Mouse (Mus musculus): ENCODE measurements around the gene Hist2h2aa2. TPM values are rescaled to one million over a fixed set of nuclear protein-coding genes. Genes with fewer than 3 reads are reported as not detected.
"Not testable (repeated sequence)": the region's sequence is repeated elsewhere in the genome, so short reads cannot be mapped to it uniquely, and the experiment has no call there.

Hist2h2aa2 gene
- total RNA-seq, 1 experiment from 2014 or later: 750 TPM

- peak; percentile 89 for DNase-seq
These were observed 22.3 kb upstream of the Hist2h2aa2 start for GRCm38 (mm10) chr3:96262216-96262875.

- no peak for DNase-seq
These were observed 21.5 kb upstream of the Hist2h2aa2 start for GRCm38 (mm10) chr3:96261623-96262022.

GRCm38 (mm10) chr3:96260220-96260619 lies 20.1 kb upstream of the Hist2h2aa2 start:
- no peak for DNase-seq

DNA sequence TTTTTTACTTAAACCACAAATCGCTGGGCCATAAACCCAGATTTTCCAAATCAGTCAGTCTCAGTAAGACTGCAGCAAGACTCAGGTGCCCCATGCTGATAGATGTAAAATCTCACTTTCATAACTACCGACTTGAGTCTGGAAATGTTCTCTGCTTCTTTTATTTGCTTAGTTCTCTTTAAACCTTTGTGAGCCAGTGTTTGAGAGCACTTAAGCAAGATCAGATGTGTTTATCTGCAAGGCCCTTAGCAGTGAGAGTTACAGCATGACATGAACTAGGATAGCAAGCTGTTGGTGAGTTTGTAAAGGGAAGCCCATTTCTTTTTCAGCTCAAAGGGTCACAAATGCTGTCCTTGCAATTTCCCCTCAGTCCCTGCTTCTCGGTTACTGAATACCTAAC lies 17.1 kb upstream of the Hist2h2aa2 start:
- DNase-seq: no peak

DNA sequence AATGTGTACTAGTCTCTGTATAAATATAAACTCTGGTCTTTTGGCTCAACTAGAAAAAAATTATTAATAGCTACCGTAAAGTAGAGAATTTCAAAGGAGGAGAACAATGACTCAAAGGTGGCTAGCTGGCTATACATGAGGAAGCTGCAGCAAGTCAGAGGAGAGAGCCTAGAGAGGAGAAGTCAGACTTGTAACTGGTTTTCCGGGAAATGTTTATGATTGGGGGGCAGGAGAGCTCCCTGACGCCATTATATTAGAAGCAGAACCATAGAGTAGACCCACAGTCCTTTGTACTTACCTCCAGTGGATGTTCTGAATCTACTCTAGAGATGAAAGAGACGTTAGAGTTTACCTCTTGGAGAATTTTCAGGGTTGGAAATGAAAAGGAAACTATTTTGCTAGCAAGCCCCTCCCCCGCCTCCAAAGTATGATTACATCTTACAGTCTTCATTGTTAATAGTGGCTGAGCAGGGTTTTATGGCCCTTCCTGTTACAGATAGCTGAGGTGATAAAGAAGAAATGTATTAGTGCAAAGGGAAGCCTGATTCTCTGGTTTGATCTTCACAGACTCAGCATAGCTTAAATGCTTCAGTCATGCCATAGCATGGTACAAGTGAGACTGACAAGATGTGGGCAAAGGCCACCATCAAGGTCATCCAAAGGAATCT lies 16.0 kb upstream of the Hist2h2aa2 start:
- DNase-seq: no peak

DNA sequence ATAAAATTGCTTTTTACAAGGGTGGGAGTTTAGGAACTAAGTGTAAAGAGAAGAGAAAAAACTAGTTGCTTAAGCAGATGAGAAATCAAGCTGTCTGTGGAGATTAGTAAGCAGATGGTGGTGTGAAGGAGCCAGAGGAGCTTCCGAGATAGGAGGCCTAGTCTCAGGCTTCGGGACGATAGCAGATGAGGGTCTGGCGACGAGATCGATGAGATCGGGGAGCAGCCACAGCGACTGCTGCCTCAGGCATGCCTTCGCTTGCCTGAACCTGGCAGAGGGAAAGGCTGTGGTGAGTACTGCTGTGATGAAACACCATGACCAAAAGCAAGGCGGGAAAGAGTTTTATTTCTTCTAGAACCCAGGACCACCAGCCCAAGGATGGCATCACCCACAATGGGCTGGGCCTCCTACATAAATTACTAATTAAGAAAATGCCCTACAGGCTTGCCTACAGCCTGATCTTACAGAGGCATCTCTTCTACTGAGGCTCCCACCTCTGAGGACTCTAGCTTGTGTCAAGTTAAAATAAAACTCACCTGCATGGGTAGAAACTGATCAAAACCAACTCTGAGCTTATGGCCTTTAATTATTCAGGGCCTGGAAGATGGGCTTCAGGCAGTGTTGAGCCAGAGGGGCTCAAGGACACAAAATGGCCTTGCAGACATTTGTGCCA lies 14.7 kb upstream of the Hist2h2aa2 start:
- no peak for DNase-seq

DNA sequence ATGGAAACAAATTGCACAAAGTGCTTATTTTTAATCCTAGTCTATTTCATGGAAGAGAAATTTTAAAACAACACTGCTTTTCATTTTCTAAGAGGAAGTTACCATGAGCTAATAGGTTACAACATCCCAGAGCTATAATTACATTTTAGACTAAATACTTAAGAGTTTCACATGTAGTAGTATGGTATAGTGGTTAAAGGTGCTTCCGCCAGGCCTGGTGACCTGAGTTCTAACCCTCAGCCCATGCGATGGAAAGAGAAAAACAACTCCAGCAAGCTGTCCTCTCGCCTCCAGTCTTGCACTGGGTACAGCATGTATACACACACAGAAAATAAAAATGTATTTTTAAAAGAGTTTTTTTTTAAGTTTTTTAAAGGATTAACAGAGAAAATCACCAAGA lies 11.7 kb upstream of the Hist2h2aa2 start:
- no peak for DNase-seq

DNA sequence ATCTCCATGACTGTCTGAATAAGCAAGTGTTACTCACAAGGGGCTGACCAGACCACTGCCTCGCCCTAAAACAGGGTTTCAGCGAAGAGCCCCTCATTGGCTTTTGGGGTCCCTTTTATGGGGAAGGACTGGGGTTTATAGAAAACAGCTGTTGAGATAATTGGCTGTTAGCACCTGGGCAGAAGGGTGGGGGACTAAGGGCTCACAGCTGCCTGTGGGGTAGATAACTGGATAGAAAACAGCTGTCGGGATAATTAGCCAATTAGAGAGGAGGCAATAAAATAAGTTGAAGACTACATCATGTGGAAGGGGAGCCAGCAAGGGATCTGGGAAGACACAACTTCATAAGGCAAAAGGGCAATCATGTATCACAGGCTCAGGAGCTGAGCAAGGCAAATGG lies 10.8 kb upstream of the Hist2h2aa2 start:
- DNase-seq: no peak

DNA sequence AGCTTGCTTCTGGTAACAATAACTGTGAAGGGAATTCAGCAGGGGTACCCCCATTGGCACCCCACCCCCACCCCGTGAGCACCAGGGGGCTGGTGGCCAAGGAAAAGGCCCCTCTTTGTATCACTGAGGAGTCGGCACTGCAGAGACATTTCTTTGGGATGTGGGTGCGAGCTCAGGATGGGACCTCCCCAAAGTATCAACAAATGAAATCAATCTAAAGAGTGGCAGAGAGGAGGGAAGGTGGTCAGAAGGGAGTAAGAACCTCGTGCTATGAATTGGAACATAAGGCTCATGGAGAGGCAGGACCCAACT lies 8.9 kb upstream of the Hist2h2aa2 start:
- no peak for DNase-seq

GRCm38 (mm10) chr3:96248141-96249033 lies 8.3 kb upstream of the Hist2h2aa2 start:
- no peak for DNase-seq

- DNase-seq: no peak
These were observed 7.5 kb upstream of the Hist2h2aa2 start for GRCm38 (mm10) chr3:96247356-96248140.

- not testable (repeated sequence) for DNase-seq
These were observed 6.4 kb upstream of the Hist2h2aa2 start, which contains the start of gene Hist2h3c1 for GRCm38 (mm10) chr3:96246427-96246856. TSS of gene Hist2h3c1 (plus strand) at chr3:96246685.

- DNase-seq: not testable (repeated sequence)
These were observed 5.9 kb upstream of the Hist2h2aa2 start for GRCm38 (mm10) chr3:96246018-96246417.

DNA sequence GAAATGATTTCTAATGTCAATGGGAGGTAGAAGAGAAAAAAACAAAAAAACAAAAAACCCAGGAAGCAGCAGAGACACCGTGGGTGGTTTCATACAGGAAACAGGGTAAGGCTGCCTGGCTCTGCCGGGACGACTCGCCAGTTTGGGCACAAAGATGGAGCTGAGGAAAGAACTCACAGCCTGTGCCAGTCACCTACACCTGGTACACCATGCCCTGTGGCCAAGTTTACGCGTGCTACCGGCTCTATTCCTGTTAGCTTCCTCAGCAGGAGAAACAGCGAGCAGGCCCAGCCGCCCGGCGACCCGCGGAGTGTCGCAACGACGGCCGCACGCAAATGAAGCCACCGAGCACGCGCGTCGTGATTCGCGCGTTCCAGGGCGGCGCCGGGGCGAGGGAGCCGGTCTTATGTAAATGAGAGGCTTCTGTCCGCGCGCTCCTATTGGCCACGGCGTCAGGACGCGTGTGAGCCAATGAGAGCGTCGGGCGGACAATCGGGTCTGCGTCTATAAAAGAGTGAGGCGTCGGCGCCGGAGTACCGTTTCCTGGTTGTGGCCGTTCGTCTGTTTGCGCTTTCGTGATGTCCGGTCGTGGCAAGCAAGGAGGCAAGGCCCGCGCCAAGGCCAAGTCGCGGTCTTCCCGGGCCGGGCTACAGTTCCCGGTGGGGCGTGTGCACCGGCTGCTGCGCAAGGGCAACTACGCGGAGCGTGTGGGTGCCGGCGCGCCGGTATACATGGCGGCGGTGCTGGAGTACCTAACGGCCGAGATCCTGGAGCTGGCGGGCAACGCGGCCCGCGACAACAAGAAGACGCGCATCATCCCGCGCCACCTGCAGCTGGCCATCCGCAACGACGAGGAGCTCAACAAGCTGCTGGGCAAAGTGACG lies 5.2 kb upstream of the Hist2h2aa2 start, which contains the start of gene Hist2h2aa1:
Gene Hist2h2aa1, plus strand, starts transcription at position 495 of the 884 bp plus-strand sequence.
- peak; percentile 90 for DNase-seq

GRCm38 (mm10) chr3:96243921-96244572 lies 4.0 kb upstream of the Hist2h2aa2 start:
- DNase-seq: no peak

GRCm38 (mm10) chr3:96240799-96241197 lies 722 bp upstream of the Hist2h2aa2 start:
- no peak for DNase-seq

DNA sequence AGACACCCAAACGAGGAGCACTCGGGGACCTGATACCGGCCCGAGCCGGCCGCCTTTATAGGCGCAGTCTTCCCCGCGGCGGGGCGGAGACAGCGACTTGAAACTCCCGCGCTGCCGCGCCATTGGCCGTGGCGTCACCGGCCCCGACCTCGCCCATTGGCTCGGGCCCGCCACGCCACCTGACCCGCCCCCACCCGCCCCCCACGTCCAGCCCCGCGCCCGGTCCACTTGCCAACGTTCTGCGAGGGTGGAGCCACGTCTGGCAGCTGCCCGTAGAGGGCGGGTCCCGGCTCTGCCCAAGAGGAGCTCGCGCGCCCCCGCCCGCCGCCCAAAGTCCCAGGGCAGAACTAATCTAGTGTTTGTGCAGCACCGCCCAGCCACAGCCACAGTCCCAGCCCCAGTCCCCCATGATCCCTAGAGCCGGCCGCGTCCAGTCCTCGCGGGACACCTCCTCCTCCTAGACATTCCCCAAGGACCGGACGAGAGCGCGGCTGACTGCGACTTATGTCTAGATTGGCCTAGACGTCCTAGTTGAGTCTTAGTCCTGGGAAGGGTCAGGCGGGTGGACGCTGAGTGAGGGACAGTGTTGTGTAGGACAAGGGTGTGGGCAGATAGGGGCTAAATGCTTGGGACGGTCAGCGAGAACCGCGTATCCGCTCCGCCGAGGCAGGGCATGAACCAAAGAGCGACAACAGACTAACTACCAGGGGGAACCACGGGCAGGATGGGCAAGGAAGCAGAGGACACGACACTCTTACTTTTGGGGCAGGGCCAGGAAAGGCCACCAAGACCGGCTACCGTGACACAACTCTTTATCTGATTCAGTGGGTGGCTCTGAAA lies 902 bp downstream of the Hist2h2aa2 start, which contains the start of gene Hist2h3c2:
Gene Hist2h3c2, minus strand, starts transcription at position 174 of the 840 bp plus-strand sequence.
- DNase-seq: peak; percentile 64

- DNase-seq: no peak
These were observed 2.1 kb downstream of the Hist2h2aa2 start for GRCm38 (mm10) chr3:96237904-96238511.
